Mouse (Mus musculus) MEL (cell line): Measurements from ENCODE around the gene Herpud1. TPM values are rescaled to one million over a fixed set of nuclear protein-coding genes. Genes with fewer than 3 reads are reported as not detected.

Experiments
- DNase-seq: peaks from one replicate; pipeline ENCODE4 v3.0.0; 2011; ENCODE audit warnings: low read depth, low spot score
- H3K27ac ChIP-seq: 2 replicates; pipeline ENCODE4 v1.5.1; 2012; ENCODE audit warnings: low read depth, mild to moderate bottlenecking, control low read depth, low read length, moderate library complexity; ENCODE audit not compliant: control insufficient read depth
- H3K27me3 ChIP-seq, 2 experiments: fragments of 150-350 bp in 1 of 2; sonication (generic) in 1 of 2; 2 replicates each; pipeline ENCODE4 v1.6.1; 2012; ENCODE audit warnings: low read length in 2 of 2, mild to moderate bottlenecking in 2 of 2, improper control_type of control experiment in 1 of 2, moderate library complexity in 1 of 2; ENCODE audit not compliant: insufficient read depth in 2 of 2, control insufficient read depth in 1 of 2
- H3K36me3 ChIP-seq, 2 experiments: 2 replicates each; pipeline ENCODE4 v1.6.1; 2012 to 2014; ENCODE audit warnings: low read length in 2 of 2, improper control_type of control experiment in 1 of 2, inconsistent platforms in 1 of 2, mild to moderate bottlenecking in 1 of 2; ENCODE audit not compliant: insufficient read depth in 2 of 2, control insufficient read depth in 1 of 2
- H3K4me1 ChIP-seq, 2 experiments: fragments of 150-350 bp in 1 of 2; sonication (generic) in 1 of 2; 2 replicates each; pipeline ENCODE4 v1.6.1; 2012; ENCODE audit warnings: low read length in 2 of 2, improper control_type of control experiment in 1 of 2, mild to moderate bottlenecking in 1 of 2; ENCODE audit not compliant: insufficient read depth in 2 of 2, control insufficient read depth in 1 of 2
- H3K4me3 ChIP-seq, 2 experiments: fragments of 150-350 bp in 1 of 2; sonication (generic) in 1 of 2; 2 replicates each; pipeline ENCODE4 v1.5.1; 2012; ENCODE audit warnings: low read depth in 2 of 2, low read length in 2 of 2, mild to moderate bottlenecking in 2 of 2, moderate library complexity in 2 of 2, control low read depth in 1 of 2, improper control_type of control experiment in 1 of 2; ENCODE audit not compliant: control insufficient read depth in 1 of 2, insufficient read depth in 1 of 2
- H3K79me2 ChIP-seq: 2 replicates; pipeline ENCODE4 v1.6.1; 2012; ENCODE audit warnings: mild to moderate bottlenecking, low read length, moderate library complexity; ENCODE audit not compliant: control insufficient read depth, poor library complexity, insufficient read depth
- H3K9ac ChIP-seq: 2 replicates; pipeline ENCODE4 v1.6.1; 2012; ENCODE audit warnings: low read depth, mild to moderate bottlenecking, control low read depth, low read length, moderate library complexity; ENCODE audit not compliant: control insufficient read depth, poor library complexity, severe bottlenecking
- H3K9me3 ChIP-seq: fragments of 150-350 bp; sonication (generic); replicated peaks from 2 replicates; pipeline ENCODE4 v1.6.1; 2012; ENCODE audit warnings: mild to moderate bottlenecking, low read length, improper control_type of control experiment, moderate library complexity; ENCODE audit not compliant: insufficient read depth
- BHLHE40 ChIP-seq: IDR thresholded peaks from 2 replicates; pipeline ENCODE4 v1.6.1; 2012; ENCODE audit warnings: low read depth, mild to moderate bottlenecking, inconsistent platforms, low read length, improper control_type of control experiment, borderline replicate concordance
- ELF1 ChIP-seq: IDR thresholded peaks from 2 replicates; pipeline ENCODE4 v1.6.1; 2014; ENCODE audit warnings: low read depth, mild to moderate bottlenecking, inconsistent platforms, low read length, improper control_type of control experiment, moderate library complexity
- EP300 ChIP-seq, 2 experiments: IDR thresholded peaks; 2 replicates each; pipeline ENCODE4 v1.6.1; 2011; ENCODE audit warnings: improper control_type of control experiment in 2 of 2, low read length in 2 of 2, low read depth in 1 of 2, mild to moderate bottlenecking in 1 of 2
- ETS1 ChIP-seq: IDR thresholded peaks from 2 replicates; pipeline ENCODE4 v1.6.1; 2012; ENCODE audit warnings: low read depth, mild to moderate bottlenecking, inconsistent platforms, low read length, improper control_type of control experiment, moderate library complexity
- GATA1 ChIP-seq: IDR thresholded peaks from 2 replicates; pipeline ENCODE4 v1.6.1; 2011; ENCODE audit warnings: low read depth, low read length, improper control_type of control experiment
- HCFC1 ChIP-seq: IDR thresholded peaks from 2 replicates; pipeline ENCODE4 v1.6.1; 2012; ENCODE audit warnings: low read depth, mild to moderate bottlenecking, inconsistent platforms, low read length, improper control_type of control experiment, moderate library complexity
- JUND ChIP-seq: IDR thresholded peaks from 2 replicates; pipeline ENCODE4 v1.6.1; 2011; ENCODE audit warnings: low read depth, mild to moderate bottlenecking, improper control_type of control experiment, low read length
- MAFK ChIP-seq: IDR thresholded peaks from 2 replicates; pipeline ENCODE4 v1.6.1; 2011; ENCODE audit warnings: low read depth, mild to moderate bottlenecking, low read length, improper control_type of control experiment, borderline replicate concordance
- MEF2A ChIP-seq: IDR thresholded peaks from 2 replicates; pipeline ENCODE4 v1.6.1; 2014; ENCODE audit warnings: low read depth, mild to moderate bottlenecking, inconsistent platforms, low read length, improper control_type of control experiment; ENCODE audit not compliant: poor library complexity, insufficient replicate concordance, severe bottlenecking; ENCODE audit errors: extremely low read depth
- MYC ChIP-seq: IDR thresholded peaks from 2 replicates; pipeline ENCODE4 v1.6.1; 2011; ENCODE audit warnings: low read depth, mild to moderate bottlenecking, low read length, improper control_type of control experiment, moderate library complexity
- NRF1 ChIP-seq: IDR thresholded peaks from 2 replicates; pipeline ENCODE4 v1.6.1; 2014; ENCODE audit warnings: low read depth, mild to moderate bottlenecking, inconsistent platforms, low read length, improper control_type of control experiment, moderate library complexity; ENCODE audit not compliant: poor library complexity, insufficient read depth, severe bottlenecking
- POLR2A ChIP-seq, 2 experiments: IDR thresholded peaks; 2 replicates each; pipeline ENCODE4 v1.6.1; 2011 to 2012; ENCODE audit warnings: low read length in 2 of 2, mild to moderate bottlenecking in 2 of 2, control low read depth in 1 of 2, improper control_type of control experiment in 1 of 2, low read depth in 1 of 2, moderate library complexity in 1 of 2; ENCODE audit not compliant: control insufficient read depth in 1 of 2, insufficient read depth in 1 of 2, poor library complexity in 1 of 2
- RAD21 ChIP-seq: IDR thresholded peaks from 2 replicates; pipeline ENCODE4 v1.6.1; 2011; ENCODE audit warnings: mild to moderate bottlenecking, low read depth, low read length, improper control_type of control experiment
- RCOR1 ChIP-seq: IDR thresholded peaks from 2 replicates; pipeline ENCODE4 v1.6.1; 2012; ENCODE audit warnings: low read depth, mild to moderate bottlenecking, inconsistent platforms, low read length, improper control_type of control experiment
- SIN3A ChIP-seq: IDR thresholded peaks from 2 replicates; pipeline ENCODE4 v1.6.1; 2012; ENCODE audit warnings: low read length, improper control_type of control experiment, inconsistent platforms
- SMC3 ChIP-seq: IDR thresholded peaks from 2 replicates; pipeline ENCODE4 v1.6.1; 2011; ENCODE audit warnings: low read depth, low read length, improper control_type of control experiment
- TBP ChIP-seq: IDR thresholded peaks from 2 replicates; pipeline ENCODE4 v1.8.0; 2011; ENCODE audit warnings: low read depth, low read length, improper control_type of control experiment
- TCF12 ChIP-seq: IDR thresholded peaks from 2 replicates; pipeline ENCODE4 v1.6.1; 2014; ENCODE audit warnings: low read depth, mild to moderate bottlenecking, inconsistent platforms, low read length, improper control_type of control experiment, moderate library complexity
- USF1 ChIP-seq: IDR thresholded peaks from 2 replicates; pipeline ENCODE4 v1.6.1; 2014; ENCODE audit warnings: low read depth, mild to moderate bottlenecking, inconsistent platforms, low read length, improper control_type of control experiment, moderate library complexity
- USF2 ChIP-seq, 2 experiments: IDR thresholded peaks; 2 replicates each; pipeline ENCODE4 v1.6.1; 2011 to 2012; ENCODE audit warnings: improper control_type of control experiment in 2 of 2, low read length in 2 of 2, borderline replicate concordance in 1 of 2, inconsistent platforms in 1 of 2, low read depth in 1 of 2, mild to moderate bottlenecking in 1 of 2; ENCODE audit not compliant: insufficient read depth in 1 of 2
- ZKSCAN1 ChIP-seq: IDR thresholded peaks from 2 replicates; pipeline ENCODE4 v1.6.1; 2012; ENCODE audit warnings: low read depth, mild to moderate bottlenecking, inconsistent platforms, low read length, improper control_type of control experiment, moderate library complexity
- ZMIZ1 ChIP-seq: IDR thresholded peaks from 2 replicates; pipeline ENCODE4 v1.6.1; 2012; ENCODE audit warnings: low read depth, mild to moderate bottlenecking, inconsistent platforms, low read length, improper control_type of control experiment, moderate library complexity
- ZNF384 ChIP-seq: IDR thresholded peaks from 2 replicates; pipeline ENCODE4 v1.6.1; 2012; ENCODE audit warnings: low read depth, mild to moderate bottlenecking, inconsistent platforms, low read length, improper control_type of control experiment
- polyA plus RNA-seq, 2 experiments: library from polyadenylated mRNA; stranded (reverse) in 1 of 2; unstranded in 1 of 2; fragments of >175 nt in 1 of 2; fragments of >200 nt in 1 of 2; gene quantifications; 2 replicates each; pipeline versions ENCODE4 v1.2.1 to v1.2.4; 2012; ENCODE audit warnings: low replicate concordance in 2 of 2, low read depth in 1 of 2; ENCODE audit not compliant: insufficient read length in 2 of 2, insufficient read depth in 1 of 2, missing spikeins in 1 of 2
- total RNA-seq: library from RNA; depleted of rRNA; stranded (reverse); fragments of 300-350 nt; gene quantifications from 2 replicates; pipeline ENCODE4 v1.2.3, GENCODE M21; 2012

Gene Herpud1
- total and polyA plus RNA-seq, 3 experiments: 66.1 to 66.9 TPM; not detected in 1

DNA sequence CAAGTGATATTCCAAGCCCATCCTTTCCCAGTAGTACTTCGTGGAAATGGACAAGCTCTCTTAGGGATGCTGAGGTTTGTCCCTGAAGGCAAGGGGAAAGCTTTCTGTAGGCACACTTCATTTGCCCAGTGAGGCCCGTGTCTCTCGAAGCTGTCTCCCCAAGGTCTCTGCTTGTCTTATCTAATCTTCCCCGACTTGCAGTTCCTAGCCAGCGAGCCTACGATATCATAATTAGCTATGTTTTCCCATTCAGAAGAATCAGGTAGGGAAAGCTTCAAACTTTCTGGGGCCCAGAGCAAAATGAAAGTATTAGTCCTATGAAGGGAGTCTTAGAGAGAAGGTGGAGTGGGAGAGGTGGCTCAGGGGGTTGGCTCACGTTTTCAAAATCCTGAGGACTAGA is 2.1 kb upstream of the Herpud1 start:
- TF ChIP-seq JUND (no peak), USF1 (no peak), RCOR1 (0 out of 2 replicates have a peak, but pooled peaks have one; percentile 20), MEF2A (no peak), HCFC1 (no peak), TBP (no peak), TCF12 (peak; percentile 63; the same call in 1 of the 2 replicates), ELF1 (no peak), MAFK (no peak), RAD21 (no peak), SIN3A (no peak), ZKSCAN1 (no peak), ZMIZ1 (no peak), EP300 (IDR thresholded peaks at IDR 0.05; ENCODE audit: low read depth in 1 of 2, low read length in 2 of 2) (peak; percentile 53 to 60), ZNF384 (no peak), GATA1 (peak; percentile 80), BHLHE40 (no peak; the same call in 1 of the 2 replicates), ETS1 (peak; percentile 30; the same call in 1 of the 2 replicates), SMC3 (no peak), USF2 (IDR thresholded peaks at IDR 0.05; ENCODE audit: borderline replicate concordance in 1 of 2, insufficient read depth in 1 of 2, low read depth in 1 of 2, low read length in 2 of 2) (no peak), POLR2A (IDR thresholded peaks at IDR 0.05; ENCODE audit: control insufficient read depth in 1 of 2, insufficient read depth in 1 of 2, low read depth in 1 of 2, low read length in 2 of 2, poor library complexity in 1 of 2) (no peak), NRF1 (no peak), MYC (no peak)
- peaks cover 8 to 25% of the 10 kb centered on the region in 2 experiments for H3K36me3 ChIP-seq

More for the DNA sequence above, 2.1 kb upstream of the Herpud1 start:
- H3K9me3 ChIP-seq: no peaks in the 10 kb centered on the region
- H3K9ac ChIP-seq: peak overlapping the region; percentile 34
- H3K27ac ChIP-seq: no peak overlapping the region
- peaks cover 28% of the 10 kb centered on the region for H3K79me2 ChIP-seq
- no peaks in the 10 kb centered on the region for H3K27me3 ChIP-seq
- peaks cover 13 to 21% of the 10 kb centered on the region in 2 experiments for H3K4me1 ChIP-seq
- DNase-seq: peak; percentile 40
- peak overlapping the region; percentile 9 to 11; a peak in 1 of 4 replicates for H3K4me3 ChIP-seq
